Mouse (Mus musculus): ENCODE measurements around the gene Atcay.
A peak's percentile ranks its signal among the peaks of the same experiment; 100 is the strongest.

The Atcay gene

GRCm38 (mm10) chr10:81230438-81231332, at the start of gene Atcay:
Gene Atcay (minus strand): TSS chr10:81230833.
- peak; percentile 85 for DNase-seq

- no peak for DNase-seq
Observed at GRCm38 (mm10) chr10:81279496-81279895, 48.9 kb upstream of the Atcay start.

GRCm38 (mm10) chr10:81277676-81278075, 47.0 kb upstream of the Atcay start:
- no peak for DNase-seq

GRCm38 (mm10) chr10:81273842-81274241, 43.2 kb upstream of the Atcay start:
- no peak for DNase-seq

- DNase-seq: no peak
Observed at GRCm38 (mm10) chr10:81272356-81272755, 41.7 kb upstream of the Atcay start.

- DNase-seq: no peak
Observed at GRCm38 (mm10) chr10:81268643-81269412, 38.2 kb upstream of the Atcay start.

- peak; percentile 81 for DNase-seq
Observed at GRCm38 (mm10) chr10:81268056-81268455, 37.4 kb upstream of the Atcay start.

- DNase-seq: peak; percentile 96
Observed at GRCm38 (mm10) chr10:81266211-81267105, 35.8 kb upstream of the Atcay start, which contains the start of the genes Mrpl54 and Apba3. Gene Mrpl54 (minus strand): TSS chr10:81266934. Gene Apba3 (plus strand): TSS chr10:81266960.

GRCm38 (mm10) chr10:81265540-81265939, 34.9 kb upstream of the Atcay start:
- DNase-seq: no peak

GRCm38 (mm10) chr10:81261025-81261424, 30.4 kb upstream of the Atcay start:
- no peak for DNase-seq

GRCm38 (mm10) chr10:81259225-81259884, 28.7 kb upstream of the Atcay start:
- peak; percentile 40 for DNase-seq

GRCm38 (mm10) chr10:81257158-81258039, 26.8 kb upstream of the Atcay start:
- DNase-seq: peak; percentile 70

GRCm38 (mm10) chr10:81254886-81255285, 24.3 kb upstream of the Atcay start:
- DNase-seq: no peak

- DNase-seq: peak; percentile 91
Observed at GRCm38 (mm10) chr10:81252424-81253419, 22.1 kb upstream of the Atcay start, which contains the start of gene Matk. Gene Matk (plus strand): TSS chr10:81252935.

GRCm38 (mm10) chr10:81249442-81249841, 18.8 kb upstream of the Atcay start:
- DNase-seq: no peak

GRCm38 (mm10) chr10:81247804-81248203, 17.2 kb upstream of the Atcay start:
- no peak for DNase-seq

- DNase-seq: no peak
Observed at GRCm38 (mm10) chr10:81245166-81245565, 14.5 kb upstream of the Atcay start.

GRCm38 (mm10) chr10:81244595-81244994, 14.0 kb upstream of the Atcay start:
- DNase-seq: peak; percentile 78

- DNase-seq: no peak
Observed at GRCm38 (mm10) chr10:81244146-81244545, 13.5 kb upstream of the Atcay start.

- no peak for DNase-seq
Observed at GRCm38 (mm10) chr10:81242021-81242420, 11.4 kb upstream of the Atcay start.

Measured in right cerebral cortex, postnatal 25 days (tissue).